Mouse (Mus musculus) CH12.LX (cell line): Measurements from ENCODE around the gene Ttc14. TPM values are rescaled to one million over a fixed set of nuclear protein-coding genes. Genes with fewer than 3 reads are reported as not detected.

Experiments
- DNase-seq: peaks from one replicate; pipeline ENCODE4 v3.0.0-alpha.2; 2013; ENCODE audit errors: extremely low read depth
- H3K27ac ChIP-seq: 2 replicates; pipeline ENCODE4 v1.5.1; 2012; ENCODE audit warnings: low read depth, mild to moderate bottlenecking, control low read depth, moderate library complexity; ENCODE audit not compliant: insufficient read depth
- H3K27me3 ChIP-seq: replicated peaks from 2 replicates; pipeline ENCODE3; 2012; ENCODE audit warnings: inconsistent platforms
- H3K36me3 ChIP-seq, 2 experiments: replicated peaks in 1 of 2; 2 replicates each; pipeline versions ENCODE3 to v1.6.1; 2012; ENCODE audit warnings: inconsistent platforms in 1 of 2, low read length in 1 of 2, mild to moderate bottlenecking in 1 of 2, mixed read lengths in 1 of 2, moderate library complexity in 1 of 2; ENCODE audit not compliant: control insufficient read depth in 1 of 2, insufficient read depth in 1 of 2
- H3K4me1 ChIP-seq, 2 experiments: 2 replicates each; pipeline ENCODE4 v1.6.1; 2012; ENCODE audit warnings: inconsistent platforms in 1 of 2, moderate library complexity in 1 of 2; ENCODE audit not compliant: insufficient read depth in 2 of 2, control insufficient read depth in 1 of 2
- H3K4me2 ChIP-seq: 2 replicates; pipeline ENCODE4 v1.6.1; 2012; ENCODE audit warnings: low read depth, mild to moderate bottlenecking, control low read depth; ENCODE audit not compliant: poor library complexity, insufficient read depth, severe bottlenecking
- H3K4me3 ChIP-seq, 3 experiments: fragments of 150-350 bp in 1 of 3; sonication (generic) in 1 of 3; replicated peaks in 1 of 3; 2 replicates each; pipeline versions ENCODE3 to v1.5.1; 2011 to 2012; ENCODE audit warnings: low read depth in 2 of 3, low read length in 2 of 3, mild to moderate bottlenecking in 2 of 3, moderate library complexity in 2 of 3, control low read depth in 1 of 3, improper control_type of control experiment in 1 of 3, inconsistent platforms in 1 of 3, mixed read lengths in 1 of 3; ENCODE audit not compliant: poor library complexity in 1 of 3
- H3K79me2 ChIP-seq: replicated peaks from 2 replicates; pipeline ENCODE4 v1.6.1; 2012; ENCODE audit warnings: mild to moderate bottlenecking, moderate library complexity; ENCODE audit not compliant: control insufficient read depth, poor library complexity, insufficient read depth, severe bottlenecking; ENCODE audit errors: extremely low read depth
- H3K9ac ChIP-seq: 2 replicates; pipeline ENCODE4 v1.6.1; 2012; ENCODE audit warnings: low read depth, mild to moderate bottlenecking, control low read depth, moderate library complexity; ENCODE audit not compliant: insufficient read depth
- H3K9me3 ChIP-seq: replicated peaks from 2 replicates; pipeline ENCODE3; 2012; ENCODE audit warnings: low read length, inconsistent platforms, mixed read lengths
- CHD1 ChIP-seq: IDR thresholded peaks from 2 replicates; pipeline ENCODE4 v1.6.1; 2012; ENCODE audit warnings: low read depth, low read length, improper control_type of control experiment, inconsistent platforms
- CHD2 ChIP-seq: IDR thresholded peaks from 2 replicates; pipeline ENCODE4 v1.6.1; 2011; ENCODE audit warnings: low read length, improper control_type of control experiment
- E2F4 ChIP-seq: IDR thresholded peaks from 2 replicates; pipeline ENCODE4 v1.6.1; 2011; ENCODE audit warnings: low read depth, low read length, improper control_type of control experiment; ENCODE audit not compliant: insufficient replicate concordance
- ELF1 ChIP-seq: IDR thresholded peaks from 2 replicates; pipeline ENCODE4 v1.6.1; 2014; ENCODE audit warnings: low read depth, mild to moderate bottlenecking, inconsistent platforms, low read length, improper control_type of control experiment
- EP300 ChIP-seq: IDR thresholded peaks from 2 replicates; pipeline ENCODE4 v1.6.1; 2011; ENCODE audit warnings: low read length, improper control_type of control experiment
- ETS1 ChIP-seq: conservative IDR thresholded peaks from 2 replicates; pipeline ENCODE4 v1.6.1; 2012; ENCODE audit warnings: low read depth, mild to moderate bottlenecking, inconsistent platforms, low read length, improper control_type of control experiment, moderate library complexity
- HCFC1 ChIP-seq: IDR thresholded peaks from 2 replicates; pipeline ENCODE4 v1.6.1; 2012; ENCODE audit warnings: low read depth, mild to moderate bottlenecking, inconsistent platforms, low read length, improper control_type of control experiment
- IRF4 ChIP-seq: IDR thresholded peaks from 2 replicates; pipeline ENCODE4 v1.6.1; 2014; ENCODE audit warnings: low read depth, mild to moderate bottlenecking, inconsistent platforms, low read length, improper control_type of control experiment
- JUND ChIP-seq: conservative IDR thresholded peaks from 2 replicates; pipeline ENCODE4 v1.6.1; 2011; ENCODE audit warnings: low read depth, low read length, improper control_type of control experiment
- MAX ChIP-seq: IDR thresholded peaks from 2 replicates; pipeline ENCODE4 v1.6.1; 2011; ENCODE audit warnings: low read length, improper control_type of control experiment
- MAZ ChIP-seq: IDR thresholded peaks from 2 replicates; pipeline ENCODE4 v1.6.1; 2012; ENCODE audit warnings: low read depth, mild to moderate bottlenecking, inconsistent platforms, low read length, improper control_type of control experiment, moderate library complexity
- MEF2A ChIP-seq: IDR thresholded peaks from 2 replicates; pipeline ENCODE4 v1.6.1; 2014; ENCODE audit warnings: low read depth, mild to moderate bottlenecking, inconsistent platforms, low read length, improper control_type of control experiment, borderline replicate concordance
- MXI1 ChIP-seq: IDR thresholded peaks from 2 replicates; pipeline ENCODE4 v1.6.1; 2011; ENCODE audit warnings: mild to moderate bottlenecking, low read depth, low read length, improper control_type of control experiment
- NELFE ChIP-seq: IDR thresholded peaks from 2 replicates; pipeline ENCODE4 v1.6.1; 2011; ENCODE audit warnings: low read depth, low read length, improper control_type of control experiment
- PAX5 ChIP-seq: IDR thresholded peaks from 2 replicates; pipeline ENCODE4 v1.6.1; 2012; ENCODE audit warnings: low read length, inconsistent platforms, mixed read lengths
- POLR2A ChIP-seq: IDR thresholded peaks from 2 replicates; pipeline ENCODE4 v1.6.1; 2011; ENCODE audit warnings: low read depth, mild to moderate bottlenecking, improper control_type of control experiment, low read length
- POLR2AphosphoS2 ChIP-seq: IDR thresholded peaks from 2 replicates; pipeline ENCODE4 v1.6.1; 2011; ENCODE audit warnings: low read depth, low read length, improper control_type of control experiment
- RCOR1 ChIP-seq: conservative IDR thresholded peaks from 2 replicates; pipeline ENCODE4 v1.6.1; 2012; ENCODE audit warnings: low read depth, mild to moderate bottlenecking, inconsistent platforms, low read length, improper control_type of control experiment
- UBTF ChIP-seq: IDR thresholded peaks from 2 replicates; pipeline ENCODE4 v1.6.1; 2012; ENCODE audit warnings: low read depth, mild to moderate bottlenecking, inconsistent platforms, low read length, improper control_type of control experiment, moderate library complexity
- USF1 ChIP-seq: IDR thresholded peaks from 2 replicates; pipeline ENCODE4 v1.6.1; 2014; ENCODE audit warnings: low read depth, mild to moderate bottlenecking, inconsistent platforms, low read length, improper control_type of control experiment
- ZKSCAN1 ChIP-seq: IDR thresholded peaks from 2 replicates; pipeline ENCODE4 v1.6.1; 2012; ENCODE audit warnings: low read depth, inconsistent platforms, low read length, improper control_type of control experiment, borderline replicate concordance
- ZMIZ1 ChIP-seq: IDR thresholded peaks from 2 replicates; pipeline ENCODE4 v1.6.1; 2012; ENCODE audit warnings: low read depth, mild to moderate bottlenecking, inconsistent platforms, low read length, improper control_type of control experiment
- ZNF384 ChIP-seq: IDR thresholded peaks from 2 replicates; pipeline ENCODE4 v1.6.1; 2012; ENCODE audit warnings: low read depth, low read length, improper control_type of control experiment, inconsistent platforms
- dilution Hi-C: fragments of 300-500 bp; cut with MboI; formaldehyde crosslinking; loops from 2 replicates; pipeline ENCODE4 v1.14.3; 2020; ENCODE audit warnings: low sequenced_read_pairs; ENCODE audit not compliant: extremely low pct_unique_long_range_greater_than_20kb, extremely low pct_ligation_motif_present
- in situ Hi-C: fragments of 300-500 bp; cut with MboI; formaldehyde crosslinking; loops from 3 replicates; pipeline ENCODE4 v1.14.3; 2019; ENCODE audit warnings: low sequenced_read_pairs, low pct_ligation_motif_present, low pct_unique_long_range_greater_than_20kb, mixed read lengths
- polyA plus RNA-seq: library from polyadenylated mRNA; unstranded; fragments of >175 nt; gene quantifications from 2 replicates; pipeline ENCODE4 v1.2.1, GENCODE M21; 2012; ENCODE audit warnings: low read depth; ENCODE audit not compliant: insufficient read length
- total RNA-seq, 2 experiments: library from RNA; depleted of rRNA; stranded (reverse); fragments of 300-350 nt in 1 of 2; fragments of >200 nt in 1 of 2; gene quantifications; 2 replicates each; pipeline ENCODE4 v1.2.3; 2012 to 2014

Gene Ttc14
- total and polyA plus RNA-seq, 3 experiments, result 21.5 to 38.2 (median 30.5) TPM

GRCm38 (mm10) chr3:33846639-33847038 is 47.0 kb downstream of the Ttc14 start:
- no peak for DNase-seq
- Histone ChIP-seq H3K4me1 (peaks cover 0 to 21% of the 10 kb centered on the region in 2 experiments; a peak in 2 of 4 replicates), H3K9me3 (no peaks in the 10 kb centered on the region), H3K4me2 (no peak overlapping the region), H3K79me2 (no peaks in the 10 kb centered on the region), H3K4me3 (no peak overlapping the region), H3K27ac (no peak overlapping the region), H3K9ac (no peak overlapping the region), H3K27me3 (no peaks in the 10 kb centered on the region), H3K36me3 (no peaks in the 10 kb centered on the region)
- TF ChIP-seq JUND (no peak), IRF4 (no peak), ZKSCAN1 (no peak), NELFE (no peak), E2F4 (no peak), USF1 (no peak), MEF2A (no peak), RCOR1 (no peak), PAX5 (no peak)
- dilution Hi-C loops (no loop called here), in situ Hi-C loops (loop anchor here (25.0 kb wide), 1 partner anchor 1641 kb away; no protein-coding TSS in a partner anchor)

DNA sequence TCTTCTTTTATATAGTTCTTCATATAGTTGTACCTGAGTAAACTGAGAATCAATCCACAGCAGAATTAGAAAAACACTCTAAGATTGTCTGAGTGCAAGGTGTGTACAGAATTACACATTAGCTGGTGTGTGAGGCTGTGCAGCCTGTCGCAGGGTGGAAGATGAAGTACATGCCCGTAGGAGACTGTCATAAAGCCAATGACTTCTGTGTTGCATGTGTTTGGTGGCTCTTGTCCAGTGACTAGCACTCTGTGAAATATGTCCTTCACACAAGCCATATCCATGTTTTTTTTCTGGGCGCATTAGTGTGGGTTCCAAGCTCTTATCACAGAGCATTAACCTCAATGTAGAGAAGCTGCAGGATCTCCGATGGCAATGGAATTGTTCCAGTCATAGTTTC is 51.2 kb downstream of the Ttc14 start:
- TF ChIP-seq MAX (no peak), POLR2A (no peak), ZKSCAN1 (no peak), ELF1 (no peak), JUND (no peak), POLR2AphosphoS2 (no peak), ZNF384 (no peak), ZMIZ1 (no peak), EP300 (no peak), MXI1 (no peak), MAZ (no peak), UBTF (no peak), CHD1 (no peak), CHD2 (no peak), RCOR1 (no peak), ETS1 (no peak), HCFC1 (no peak)
- no peak overlapping the region for H3K9ac ChIP-seq
- H3K4me2 ChIP-seq, result no peak overlapping the region
- H3K36me3 ChIP-seq, result no peaks in the 10 kb centered on the region
- in situ Hi-C loops, result no loop called here
- no peaks in the 10 kb centered on the region for H3K9me3 ChIP-seq
- DNase-seq, result no peak
- peaks cover 0 to 10% of the 10 kb centered on the region in 2 experiments; a peak in 2 of 4 replicates for H3K4me1 ChIP-seq
- no peak overlapping the region for H3K4me3 ChIP-seq
- H3K27ac ChIP-seq, result no peak overlapping the region
- dilution Hi-C loops, result no loop called here
- no peaks in the 10 kb centered on the region for H3K79me2 ChIP-seq
- no peaks in the 10 kb centered on the region for H3K27me3 ChIP-seq
